ENCODE assay signal across 8 mouse cellular contexts in genomic region chr6:121087586-121088245, GRCm38 (mm10). TPM values are rescaled to one million over a fixed set of nuclear protein-coding genes. Genes with fewer than 3 reads are reported as not detected.
DNase-seq lines count a peak whose midpoint lies in the region; ATAC-seq and TF ChIP-seq lines count a peak whose summit lies in the region.

No protein-coding gene starts in this region.

- H3K27ac ChIP-seq in liver, adult 2 months (replicated peaks; ENCODE audit: insufficient read depth, low read depth, low read length) = peak overlapping the region; percentile 61
- peak overlapping the region; percentile 19; the same call in 1 of the 2 replicates for H3K27ac ChIP-seq in heart, embryonic 12.5 days (ENCODE audit: poor library complexity, severe bottlenecking)

- no peak for TF ChIP-seq CTCF in liver, adult 2 months (IDR thresholded peaks at IDR 0.05; ENCODE audit: low read depth, low read length)

- peaks cover 42% of the 10 kb centered on the region for H3K79me2 ChIP-seq in liver, adult 2 months (ENCODE audit: control insufficient read depth, insufficient read depth, low read length)

- 0 out of 2 replicates have a peak, but pooled peaks have one; percentile 26 for ATAC-seq in heart, embryonic 12.5 days (ENCODE audit: insufficient number of reproducible peaks, low FRiP score)

- H3K36me3 ChIP-seq in liver, adult 2 months (ENCODE audit: control insufficient read depth, insufficient read depth, low read length) = no peaks in the 10 kb centered on the region
- H3K36me3 ChIP-seq in heart, embryonic 12.5 days = peaks cover 13% of the 10 kb centered on the region

- H3K4me1 ChIP-seq in liver, adult 2 months (ENCODE audit: control insufficient read depth, insufficient read depth, low read length) = peaks cover 36% of the 10 kb centered on the region
- H3K4me1 ChIP-seq in heart, embryonic 12.5 days (replicated peaks) = peaks cover 73% of the 10 kb centered on the region

- TF ChIP-seq POLR2A in liver, adult 2 months (IDR thresholded peaks at IDR 0.05; ENCODE audit: extremely low read depth, insufficient read depth, low read length) = no peak

- H3K4me2 ChIP-seq in heart, embryonic 12.5 days = no peak overlapping the region

- H3K9me3 ChIP-seq in heart, embryonic 12.5 days (replicated peaks) = no peaks in the 10 kb centered on the region

- WGBS in liver, adult 2 months = 44% methylated on average over 22 of the region's 22 CpGs
- WGBS in heart, embryonic 12.5 days = 75% methylated on average over 22 of the region's 22 CpGs

- H3K9ac ChIP-seq in liver, adult 2 months (ENCODE audit: low read depth, low read length) = no peak overlapping the region
- no peak overlapping the region for H3K9ac ChIP-seq in heart, embryonic 12.5 days

- H3K4me3 ChIP-seq in liver, adult 2 months (ENCODE audit: insufficient read depth, low read depth, low read length) = no peak overlapping the region
- H3K4me3 ChIP-seq in heart, embryonic 12.5 days = no peak overlapping the region

- peak; percentile 94 for DNase-seq in liver, adult 2 months (ENCODE audit: extremely low read depth, low read depth, low spot score)
- DNase-seq in liver = no peak
- DNase-seq in cerebellum, adult 8-10 months = peak; percentile 76
- DNase-seq in kidney, postnatal 4 days = peak; percentile 70 to 85
- DNase-seq in urinary bladder, postnatal 36 days (ENCODE audit: low spot score in 2 of 2) = peak; percentile 32 to 63
- DNase-seq in MN1 (ENCODE audit: low spot score) = no peak
- DNase-seq in frontal cortex, postnatal 36 days (ENCODE audit: low spot score in 2 of 2) = no peak

- H3K27me3 ChIP-seq in liver, adult 2 months (ENCODE audit: control insufficient read depth, insufficient read depth, low read length) = no peaks in the 10 kb centered on the region
- no peaks in the 10 kb centered on the region for H3K27me3 ChIP-seq in heart, embryonic 12.5 days (replicated peaks)

RNA-seq across cellular contexts. Expression of gene Mical3, which starts 43.1 kb away (rescaled TPM):
- 5.8 and 9.0 TPM in 2 replicates for total RNA-seq in liver, adult 2 months (2014; rRNA removed)
- polyA plus RNA-seq in liver, adult 2 months (2012; rRNA removed) = 7.9 and 8.8 TPM in 2 replicates
- 37.4 and 39.5 TPM in 2 replicates for polyA plus RNA-seq in heart, embryonic 12.5 days (2016; fragmentation: Nextera tagmentation; extraction: Ambion mirVana)

Comparison
In these comparisons a context has a peak if more than half of its experiments do, and no peak if none do; other contexts are left out.
1. DNase-seq: peak in liver, adult 2 months (single experiment), cerebellum, adult 8-10 months (single experiment), kidney, postnatal 4 days (2 of 2) and urinary bladder, postnatal 36 days (2 of 2); none in liver (single experiment), MN1 (single experiment) and frontal cortex, postnatal 36 days (0 of 2).